Mouse (Mus musculus) G1E-ER4 (cell line): ENCODE measurements around the gene Zfp654. TPM values are rescaled to one million over a fixed set of nuclear protein-coding genes. Genes with fewer than 3 reads are reported as not detected.

Experiments used
- GATA1 ChIP-seq: IDR thresholded peaks from one replicate; pipeline ENCODE4 v1.8.0; 2012; ENCODE audit warnings: low read length, inconsistent platforms
- polyA plus RNA-seq: library from polyadenylated mRNA; stranded (reverse); fragments of >175 nt; gene quantifications from 2 replicates; pipeline ENCODE4 v1.2.3, GENCODE M21; 2012

The Zfp654 gene
- 1.3 and 2.0 TPM in 2 replicates for polyA plus RNA-seq

DNA sequence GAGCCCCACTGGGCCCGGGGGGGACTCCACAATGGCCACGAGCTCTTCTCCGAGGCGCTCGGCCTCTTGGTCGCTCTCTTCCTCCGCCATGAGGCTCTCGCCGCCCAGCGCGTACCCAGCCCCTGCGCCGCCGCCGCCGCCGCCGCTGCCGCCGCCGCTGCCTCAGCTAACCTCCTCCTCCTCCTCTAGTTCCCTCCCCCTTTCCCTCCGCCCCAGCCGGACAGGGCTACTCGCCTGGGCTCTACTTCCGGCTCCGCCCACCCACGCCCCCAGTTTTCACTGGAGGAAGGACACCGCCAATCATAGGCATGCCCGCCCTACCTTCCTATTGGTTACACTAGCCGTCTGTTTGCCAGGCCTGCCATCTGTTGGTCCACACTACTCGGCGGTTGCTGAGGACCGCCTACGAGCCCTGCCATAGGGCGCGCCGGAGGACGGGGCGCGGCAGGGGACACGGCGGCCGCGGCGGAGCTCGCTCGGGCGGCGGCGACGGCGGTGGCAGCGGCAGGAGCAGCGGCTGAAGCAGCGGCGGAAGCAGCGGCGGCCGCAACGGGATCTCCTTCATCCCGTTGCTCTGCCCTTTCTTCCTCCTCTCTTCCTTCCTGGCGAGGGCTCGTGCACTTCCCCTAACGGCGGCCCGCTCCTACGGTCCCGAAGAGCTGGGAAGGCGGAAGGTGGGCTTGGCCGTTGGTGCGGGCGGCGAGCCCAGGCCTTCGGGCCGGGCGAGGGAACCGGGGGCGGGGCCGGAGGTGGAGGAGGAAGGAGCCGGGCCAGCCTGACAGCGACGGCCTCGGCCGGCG is at the start of gene Zfp654, which contains the start of gene Cggbp1:
TSS of gene Zfp654 (minus strand) at position 90 of the 800 bp plus-strand sequence.
TSS of gene Cggbp1 (plus strand) at position 434 of the 800 bp plus-strand sequence.
- no peak for TF ChIP-seq GATA1

DNA sequence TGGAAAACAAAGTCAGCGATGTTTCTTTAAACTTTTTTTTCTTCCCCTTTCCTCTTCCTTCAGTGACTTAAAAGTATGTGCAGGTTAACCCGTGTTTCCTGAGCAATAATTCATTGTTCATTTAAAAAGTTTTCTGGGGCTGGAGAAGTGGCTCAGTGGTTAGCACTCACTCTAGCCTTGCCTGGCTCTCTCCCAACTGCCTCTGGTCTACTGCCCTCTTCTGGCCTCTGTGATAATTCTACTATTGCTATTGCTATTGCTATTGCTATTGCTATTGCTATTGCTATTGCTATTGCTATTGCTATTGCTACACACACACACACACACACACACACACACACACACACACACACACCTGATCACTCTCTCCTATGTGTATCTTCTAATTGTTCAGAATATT is 47.6 kb upstream of the Zfp654 start:
- no peak for TF ChIP-seq GATA1

- TF ChIP-seq GATA1, result no peak
These were observed 38.0 kb upstream of the Zfp654 start for GRCm38 (mm10) chr16:64889496-64889895.

DNA sequence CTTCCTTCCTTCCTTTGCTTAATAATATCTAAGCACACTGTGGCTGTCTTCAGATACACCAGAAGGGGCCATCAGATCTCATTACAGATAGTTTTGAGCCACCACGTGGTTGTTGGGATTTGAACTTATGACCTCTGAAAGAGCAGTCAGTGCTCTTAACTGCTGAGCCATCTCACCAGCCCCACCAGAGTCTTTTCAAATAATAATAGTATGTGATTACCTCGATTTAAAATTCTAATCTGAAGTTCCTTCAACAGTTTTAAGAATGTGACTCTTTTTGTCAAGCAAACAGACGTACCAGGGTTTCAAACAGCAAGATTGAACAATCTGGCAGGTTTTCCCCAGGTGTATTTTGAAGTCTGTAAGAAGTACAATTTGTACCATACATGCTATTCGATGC is 34.1 kb upstream of the Zfp654 start:
- TF ChIP-seq GATA1, result no peak

GRCm38 (mm10) chr16:64885142-64885541 is 33.7 kb upstream of the Zfp654 start:
- no peak for TF ChIP-seq GATA1

DNA sequence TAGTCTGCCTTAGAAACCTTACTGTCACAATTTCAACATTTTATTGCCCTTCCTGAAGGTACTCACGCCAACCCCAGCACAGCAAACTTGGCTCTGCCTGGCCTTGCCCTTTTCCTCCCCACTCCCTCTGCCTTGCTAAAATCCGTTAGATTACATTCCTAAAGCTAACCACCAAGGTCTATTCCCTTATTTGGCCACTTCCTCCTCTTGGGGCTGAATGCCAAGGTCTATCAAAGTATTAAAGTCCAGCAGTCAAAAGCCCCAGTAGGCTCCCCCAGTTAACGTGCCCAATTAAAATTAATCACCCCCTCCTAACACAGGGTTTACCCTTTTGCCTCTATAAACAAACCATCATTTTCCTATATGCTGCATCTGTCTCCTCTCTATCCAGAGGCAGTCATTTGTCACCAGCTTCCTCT is 33.0 kb upstream of the Zfp654 start:
- TF ChIP-seq GATA1, result no peak

- no peak for TF ChIP-seq GATA1
These were observed 32.4 kb upstream of the Zfp654 start for GRCm38 (mm10) chr16:64883896-64884295.

- no peak for TF ChIP-seq GATA1
These were observed 30.0 kb upstream of the Zfp654 start for GRCm38 (mm10) chr16:64881442-64881841.

GRCm38 (mm10) chr16:64880986-64881385 is 29.5 kb upstream of the Zfp654 start:
- TF ChIP-seq GATA1, result no peak

DNA sequence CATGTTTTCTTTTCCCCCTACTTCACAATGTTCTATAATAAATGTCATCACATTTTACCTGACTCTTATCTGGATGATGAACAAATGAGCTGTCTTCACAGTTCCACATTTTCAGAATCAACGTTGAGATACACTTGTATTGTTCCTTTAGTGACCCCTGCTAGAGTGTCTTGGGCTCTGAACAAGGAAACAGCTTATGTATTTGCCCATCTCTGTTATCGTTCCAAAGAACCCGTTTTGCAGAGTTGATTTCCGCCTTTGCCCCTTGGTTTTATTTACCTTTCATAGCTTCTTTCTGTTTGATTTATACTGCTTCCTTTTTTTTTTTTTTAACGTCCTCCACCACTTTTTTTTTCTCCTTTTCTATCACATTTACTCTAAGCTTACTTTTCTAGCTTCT is 28.3 kb upstream of the Zfp654 start:
- TF ChIP-seq GATA1, result no peak

GRCm38 (mm10) chr16:64878611-64879132 is 27.2 kb upstream of the Zfp654 start:
- TF ChIP-seq GATA1, result no peak

GRCm38 (mm10) chr16:64877314-64877713 is 25.9 kb upstream of the Zfp654 start:
- no peak for TF ChIP-seq GATA1

DNA sequence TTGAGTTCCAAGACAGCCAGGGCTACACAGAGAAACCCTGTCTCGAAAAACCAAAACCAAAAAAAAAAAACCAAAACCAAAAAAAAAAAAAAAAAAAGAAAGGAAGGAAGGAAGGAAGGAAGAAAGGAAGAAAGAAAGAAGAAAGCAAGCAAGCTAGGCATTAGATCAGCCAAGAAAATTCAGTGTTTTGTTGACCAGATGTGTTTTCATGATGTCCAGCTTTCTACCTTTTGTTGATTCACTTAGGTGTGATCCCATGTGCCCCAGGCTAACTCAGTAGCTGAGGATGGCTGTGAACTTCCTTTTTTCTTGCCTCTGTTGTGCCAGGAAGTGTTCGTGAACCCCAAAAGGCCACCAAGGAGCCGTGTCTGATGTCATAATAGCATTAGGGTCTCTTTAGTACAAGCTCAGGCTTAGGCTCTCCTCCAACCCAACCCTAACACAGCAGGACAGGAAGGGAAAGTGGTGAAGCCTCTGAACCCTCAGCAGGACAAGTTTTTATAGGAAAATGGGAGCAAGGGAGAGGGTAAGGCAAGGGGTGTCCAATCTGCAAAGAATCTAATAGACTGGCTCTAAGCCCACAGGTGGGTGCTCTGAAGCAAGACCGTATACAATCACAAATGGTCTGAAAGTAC is 25.3 kb upstream of the Zfp654 start:
- no peak for TF ChIP-seq GATA1

GRCm38 (mm10) chr16:64875822-64876221 is 24.4 kb upstream of the Zfp654 start:
- TF ChIP-seq GATA1, result no peak

DNA sequence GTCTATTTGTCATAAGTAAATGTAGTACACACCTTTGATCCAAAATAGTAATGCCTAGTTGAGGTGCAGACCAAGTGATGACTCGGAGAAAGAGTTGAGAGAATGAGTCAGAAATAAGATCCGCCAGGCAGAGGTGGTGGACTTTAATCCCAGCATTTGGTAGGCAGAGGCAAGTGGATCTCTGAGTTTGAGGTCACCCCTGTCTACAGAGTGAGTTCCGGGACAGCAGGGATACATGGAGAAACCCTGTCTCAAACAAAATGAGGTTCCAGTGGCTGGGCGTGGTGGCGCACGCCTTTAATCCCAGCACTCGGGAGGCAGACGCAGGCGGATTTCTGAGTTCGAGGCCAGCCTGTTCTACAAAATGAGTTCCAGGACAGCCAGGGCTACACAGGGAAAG is 23.9 kb upstream of the Zfp654 start:
- TF ChIP-seq GATA1, result no peak
